Mouse (Mus musculus) bone marrow, adult 2 months (tissue): ENCODE data around the gene Stau1. TPM values are rescaled to one million over a fixed set of nuclear protein-coding genes. Genes with fewer than 3 reads are reported as not detected.

ENCODE experiments used
- H3K27ac ChIP-seq: fragments of 200-500 bp; 2 replicates; pipeline ENCODE4 v1.5.1; 2012; ENCODE audit warnings: low read depth, mild to moderate bottlenecking, control low read depth, inconsistent platforms, low read length; ENCODE audit not compliant: control insufficient read depth, poor library complexity, insufficient read depth
- H3K4me1 ChIP-seq: fragments of 200-500 bp; 2 replicates; pipeline ENCODE4 v1.6.1; 2011; ENCODE audit warnings: low read length; ENCODE audit not compliant: control insufficient read depth, insufficient read depth
- H3K4me3 ChIP-seq: fragments of 200-500 bp; replicated peaks from 2 replicates; pipeline ENCODE3; 2011; ENCODE audit warnings: mild to moderate bottlenecking, low read depth, low read length, control low read depth; ENCODE audit not compliant: control insufficient read depth
- CTCF ChIP-seq: fragments of 200-500 bp; IDR thresholded peaks from 2 replicates; pipeline ENCODE4 v1.5.1; 2011; ENCODE audit warnings: low read length, control low read depth; ENCODE audit not compliant: control insufficient read depth, insufficient read depth
- POLR2A ChIP-seq: fragments of 200-500 bp; IDR thresholded peaks from 2 replicates; pipeline ENCODE4 v1.6.1; 2011; ENCODE audit warnings: low read depth, mild to moderate bottlenecking, control low read depth, low read length, borderline replicate concordance; ENCODE audit not compliant: control insufficient read depth
- WGBS: fragments of 180-500 bp; shearing (Covaris S2); methylation state at CpG from one replicate; pipeline ENCODE4 v1.1.7; 2018; 5-methylcytosine and 5-hydroxymethylcytosine counted together
- polyA plus RNA-seq: library from polyadenylated mRNA; stranded (reverse); fragments of >200 nt; gene quantifications from 2 replicates; pipeline ENCODE4 v1.2.4, GENCODE M21; 2011; ENCODE audit warnings: low replicate concordance; ENCODE audit not compliant: missing spikeins, insufficient read depth, insufficient read length

Stau1 gene
- polyA plus RNA-seq, 1 experiment, result 36.0 TPM

- Histone ChIP-seq H3K27ac (peak overlapping the region; percentile 9; the same call in 1 of the 2 replicates), H3K4me1 (peaks cover 3% of the 10 kb centered on the region; the same call in 1 of the 2 replicates)
- TF ChIP-seq CTCF, result no peak
- no peak for TF ChIP-seq POLR2A
Observed at GRCm38 (mm10) chr2:166977490-166977889, 18.6 kb downstream of the Stau1 start.

GRCm38 (mm10) chr2:166976356-166976755, 19.7 kb downstream of the Stau1 start:
- Histone ChIP-seq H3K4me1 (peaks cover 3% of the 10 kb centered on the region; the same call in 1 of the 2 replicates), H3K27ac (peak overlapping the region; percentile 52; the same call in 1 of the 2 replicates), H3K4me3 (no peak overlapping the region)
- TF ChIP-seq POLR2A, result no peak
- TF ChIP-seq CTCF, result no peak
- WGBS, result 15% methylated on average over 3 of the region's 3 CpGs

More at GRCm38 (mm10) chr2:166977490-166977889, 18.6 kb downstream of the Stau1 start:
- H3K4me3 ChIP-seq, result no peak overlapping the region
- WGBS, result 9% methylated on average over 3 of the region's 3 CpGs

GRCm38 (mm10) chr2:166974177-166974872, 21.8 kb downstream of the Stau1 start:
- Histone ChIP-seq H3K4me3 (no peak overlapping the region), H3K4me1 (peaks cover 3% of the 10 kb centered on the region; the same call in 1 of the 2 replicates), H3K27ac (peak overlapping the region; percentile 43; the same call in 1 of the 2 replicates)
- TF ChIP-seq CTCF, result no peak
- no peak for TF ChIP-seq POLR2A
- WGBS, result 38% methylated on average over 6 of the region's 6 CpGs

DNA sequence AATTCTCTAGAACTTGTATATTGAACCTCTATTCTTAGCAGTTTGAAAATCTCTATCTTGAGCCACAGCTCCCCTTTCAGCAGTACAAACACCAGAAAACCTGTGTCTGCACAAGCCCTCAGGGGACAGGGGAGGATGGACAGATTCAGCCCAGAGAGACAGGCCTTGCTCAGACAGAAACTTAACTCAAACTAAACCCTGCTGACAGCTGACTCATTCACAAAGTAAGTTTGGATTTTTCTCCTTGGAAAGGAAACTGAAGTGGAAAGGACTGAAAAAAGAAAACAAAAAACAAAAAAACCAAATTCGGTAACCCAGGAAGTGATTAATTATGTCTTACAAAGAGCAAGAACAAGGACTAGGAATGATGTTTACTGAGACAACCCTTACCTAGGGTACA, 22.9 kb downstream of the Stau1 start:
- TF ChIP-seq CTCF (no peak), POLR2A (no peak)
- 54% methylated on average over 1 of the region's 1 CpGs for WGBS
- Histone ChIP-seq H3K4me1 (peaks cover 3% of the 10 kb centered on the region; the same call in 1 of the 2 replicates), H3K4me3 (no peak overlapping the region), H3K27ac (no peak overlapping the region)

- Histone ChIP-seq H3K4me1 (peaks cover 2% of the 10 kb centered on the region), H3K27ac (no peak overlapping the region), H3K4me3 (no peak overlapping the region)
- WGBS, result 41% methylated on average over 2 of the region's 2 CpGs
- TF ChIP-seq CTCF (no peak), POLR2A (no peak)
Observed at GRCm38 (mm10) chr2:166964773-166965172, 31.3 kb downstream of the Stau1 start.

GRCm38 (mm10) chr2:166963257-166963656, 32.8 kb downstream of the Stau1 start:
- 91% methylated on average over 8 of the region's 8 CpGs for WGBS

DNA sequence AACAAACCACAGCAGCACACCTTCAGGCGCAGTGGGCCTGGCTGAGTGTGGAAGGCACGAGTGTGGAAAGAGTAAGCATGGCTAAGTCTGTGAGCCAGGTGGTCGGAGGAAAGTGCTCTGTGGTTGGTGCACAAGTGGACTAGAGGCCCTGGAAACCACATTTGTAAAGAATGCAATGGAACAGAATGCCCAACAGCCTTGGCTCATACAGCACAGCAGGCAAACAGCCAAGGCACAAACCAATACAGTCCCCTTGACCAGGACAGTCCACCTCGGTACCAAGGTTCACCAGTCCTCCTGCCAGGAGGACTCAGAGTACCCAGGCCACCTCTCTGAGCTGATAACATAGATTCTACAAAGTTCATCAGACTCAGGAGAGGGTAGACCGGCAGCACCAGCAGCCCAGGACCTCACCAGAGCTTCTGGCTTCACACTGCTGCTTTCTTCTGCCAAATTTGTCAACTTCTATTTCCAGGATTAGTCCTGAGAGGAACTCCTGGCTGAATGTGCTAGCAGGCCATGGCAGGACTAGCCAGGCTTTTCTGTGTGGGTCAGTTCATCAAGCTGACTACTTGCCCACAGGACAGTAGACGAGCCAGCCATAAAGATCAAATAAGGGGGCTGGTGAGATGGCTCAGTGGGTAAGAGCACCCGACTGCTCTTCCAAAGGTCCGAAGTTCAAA, 35.3 kb downstream of the Stau1 start:
- WGBS, result 84% methylated on average over 8 of the region's 8 CpGs
- no peak overlapping the region for H3K27ac ChIP-seq
- TF ChIP-seq CTCF, result no peak
- no peak overlapping the region for H3K4me3 ChIP-seq
- H3K4me1 ChIP-seq, result no peaks in the 10 kb centered on the region; the same call in 1 of the 2 replicates

More at GRCm38 (mm10) chr2:166963257-166963656, 32.8 kb downstream of the Stau1 start:
- H3K4me1 ChIP-seq, result peaks cover 2% of the 10 kb centered on the region
- no peak overlapping the region for H3K27ac ChIP-seq
- H3K4me3 ChIP-seq, result no peak overlapping the region
- TF ChIP-seq CTCF, result no peak
- no peak for TF ChIP-seq POLR2A

DNA sequence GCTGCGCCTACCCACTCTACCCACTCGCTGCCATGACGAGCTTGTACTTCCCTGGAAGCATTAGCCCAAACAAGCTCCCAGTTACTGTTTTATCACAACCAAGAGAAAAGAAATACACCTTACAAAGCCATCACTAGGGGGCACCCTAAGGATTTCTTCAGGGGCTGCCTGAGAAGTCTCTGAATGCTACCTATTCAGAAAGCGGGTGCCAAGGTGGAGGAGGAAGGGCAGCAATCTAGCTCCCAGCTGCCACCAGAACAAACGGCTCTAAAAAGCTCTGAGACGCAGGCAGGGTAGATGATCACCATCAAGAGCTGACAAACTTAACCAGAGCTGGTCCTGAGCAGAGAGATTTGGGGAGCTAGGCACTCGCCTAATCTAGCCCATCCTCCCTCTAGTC, 39.3 kb downstream of the Stau1 start:
- no peak overlapping the region for H3K4me3 ChIP-seq
- H3K27ac ChIP-seq, result no peak overlapping the region
- no peaks in the 10 kb centered on the region for H3K4me1 ChIP-seq
- WGBS, result 49% methylated on average over 7 of the region's 7 CpGs
- TF ChIP-seq POLR2A (no peak), CTCF (peak; percentile 21; the same call in 1 of the 2 replicates)

- 87% methylated on average over 6 of the region's 6 CpGs for WGBS
- TF ChIP-seq POLR2A (no peak), CTCF (no peak)
- Histone ChIP-seq H3K4me3 (no peak overlapping the region), H3K4me1 (no peaks in the 10 kb centered on the region), H3K27ac (no peak overlapping the region)
Observed at GRCm38 (mm10) chr2:166952151-166952550, 43.9 kb downstream of the Stau1 start.
